In genomic region chr9:32741681-32742080, GRCm38 (mm10) we compare ENCODE assay signal across 23 mouse cellular contexts.
A peak's percentile ranks its signal among the peaks of the same experiment; 100 is the strongest.
DNase-seq lines count a peak whose midpoint lies in the region; ATAC-seq and TF ChIP-seq lines count a peak whose summit lies in the region.
"Had no signal": no experiment of that assay in that cellular context is flagged by ENCODE, and none has a peak within 500 bp of the region (broad histone marks: within the 10 kb centered on the region; RNA-seq: fewer than 3 reads in every experiment).

No protein-coding gene starts in this region.

- WGBS in forebrain, embryonic 14.5 days, result 33% methylated on average over 2 of the region's 2 CpGs
- 29% methylated on average over 2 of the region's 2 CpGs for WGBS in forebrain, postnatal 0 days
- 82% methylated on average over 2 of the region's 2 CpGs for WGBS in kidney, embryonic 15.5 days
- WGBS in intestine, postnatal 0 days, result 58% methylated on average over 2 of the region's 2 CpGs
- WGBS in hindbrain, embryonic 12.5 days, result 88% methylated on average over 2 of the region's 2 CpGs

- no peak overlapping the region for H3K4me3 ChIP-seq in forebrain, embryonic 14.5 days (ENCODE audit: low read depth, low read length)
- no peak overlapping the region for H3K4me3 ChIP-seq in forebrain, postnatal 0 days (ENCODE audit: low read depth, low read length)
- H3K4me3 ChIP-seq in kidney, embryonic 15.5 days (replicated peaks), result no peak overlapping the region
- no peak overlapping the region for H3K4me3 ChIP-seq in intestine, postnatal 0 days (ENCODE audit: low read depth, low read length)
- H3K4me3 ChIP-seq in hindbrain, embryonic 12.5 days, result no peak overlapping the region
- H3K4me3 ChIP-seq: erythroblast, embryonic 14.5 days; hindbrain, embryonic 13.5 days; liver, embryonic 15.5 days had no signal

- no peaks in the 10 kb centered on the region for H3K9me3 ChIP-seq in forebrain, embryonic 14.5 days (replicated peaks; ENCODE audit: control insufficient read depth, low read length)
- H3K9me3 ChIP-seq in forebrain, postnatal 0 days (ENCODE audit: low read length), result no peaks in the 10 kb centered on the region
- no peaks in the 10 kb centered on the region for H3K9me3 ChIP-seq in kidney, embryonic 15.5 days (replicated peaks)
- H3K9me3 ChIP-seq in intestine, postnatal 0 days (ENCODE audit: control insufficient read depth), result no peaks in the 10 kb centered on the region
- no peaks in the 10 kb centered on the region for H3K9me3 ChIP-seq in hindbrain, embryonic 12.5 days (replicated peaks)
- H3K9me3 ChIP-seq: hindbrain, embryonic 13.5 days; liver, embryonic 15.5 days had no signal

- H3K27me3 ChIP-seq in forebrain, embryonic 14.5 days (replicated peaks; ENCODE audit: control insufficient read depth, insufficient read depth, low read length), result no peaks in the 10 kb centered on the region
- no peaks in the 10 kb centered on the region for H3K27me3 ChIP-seq in forebrain, postnatal 0 days (ENCODE audit: insufficient read depth, low read length)
- no peaks in the 10 kb centered on the region for H3K27me3 ChIP-seq in kidney, embryonic 15.5 days
- no peaks in the 10 kb centered on the region for H3K27me3 ChIP-seq in intestine, postnatal 0 days (replicated peaks; ENCODE audit: control insufficient read depth, insufficient read depth, low read length)
- no peaks in the 10 kb centered on the region for H3K27me3 ChIP-seq in hindbrain, embryonic 12.5 days
- H3K27me3 ChIP-seq: hindbrain, embryonic 13.5 days; liver, embryonic 15.5 days; Patski had no signal

- no peak overlapping the region for H3K9ac ChIP-seq in forebrain, embryonic 14.5 days (ENCODE audit: low read length)
- no peak overlapping the region for H3K9ac ChIP-seq in forebrain, postnatal 0 days
- no peak overlapping the region for H3K9ac ChIP-seq in kidney, embryonic 15.5 days
- no peak overlapping the region for H3K9ac ChIP-seq in intestine, postnatal 0 days (ENCODE audit: low read depth, low read length)
- no peak overlapping the region for H3K9ac ChIP-seq in hindbrain, embryonic 12.5 days
- H3K9ac ChIP-seq: hindbrain, embryonic 13.5 days; liver, embryonic 15.5 days; lung, embryonic 14.5 days had no signal

- peak; percentile 52; the same call in 1 of the 2 replicates for ATAC-seq in forebrain, embryonic 14.5 days
- no peak for ATAC-seq in forebrain, postnatal 0 days
- no peak for ATAC-seq in kidney, embryonic 15.5 days (replicated peaks; ENCODE audit: low FRiP score)
- ATAC-seq in intestine, postnatal 0 days, result peak; percentile 84
- ATAC-seq in hindbrain, embryonic 12.5 days (ENCODE audit: low FRiP score), result no peak
- ATAC-seq: Patski had no signal

- peaks cover 2% of the 10 kb centered on the region for H3K4me1 ChIP-seq in forebrain, embryonic 14.5 days (ENCODE audit: control insufficient read depth, insufficient read depth, low read length)
- H3K4me1 ChIP-seq in forebrain, postnatal 0 days (ENCODE audit: insufficient read depth), result no peaks in the 10 kb centered on the region
- H3K4me1 ChIP-seq in kidney, embryonic 15.5 days, result peaks cover 48% of the 10 kb centered on the region
- H3K4me1 ChIP-seq in intestine, postnatal 0 days (replicated peaks; ENCODE audit: control insufficient read depth, insufficient read depth, low read length), result no peaks in the 10 kb centered on the region
- no peaks in the 10 kb centered on the region for H3K4me1 ChIP-seq in hindbrain, embryonic 12.5 days
- H3K4me1 ChIP-seq: hindbrain, embryonic 13.5 days; liver, embryonic 15.5 days had no signal

- TF ChIP-seq CTCF in forebrain, postnatal 0 days (IDR thresholded peaks at IDR 0.05; ENCODE audit: low read depth), result no peak
- TF ChIP-seq CTCF in intestine, postnatal 0 days (IDR thresholded peaks at IDR 0.05; ENCODE audit: low read depth), result no peak

- no peaks in the 10 kb centered on the region for H3K36me3 ChIP-seq in forebrain, embryonic 14.5 days (ENCODE audit: control insufficient read depth, insufficient read depth, low read length)
- no peaks in the 10 kb centered on the region for H3K36me3 ChIP-seq in forebrain, postnatal 0 days (ENCODE audit: insufficient read depth)
- H3K36me3 ChIP-seq in kidney, embryonic 15.5 days, result peaks cover 56% of the 10 kb centered on the region
- no peaks in the 10 kb centered on the region; the same call in 1 of the 2 replicates for H3K36me3 ChIP-seq in intestine, postnatal 0 days (ENCODE audit: control insufficient read depth, insufficient read depth)
- H3K36me3 ChIP-seq in hindbrain, embryonic 12.5 days, result no peaks in the 10 kb centered on the region
- H3K36me3 ChIP-seq: G1E; hindbrain, embryonic 13.5 days; liver, embryonic 15.5 days had no signal

- peak; percentile 58 for DNase-seq in forebrain, embryonic 14.5 days (ENCODE audit: low spot score)
- DNase-seq in forebrain, postnatal 0 days, result no peak
- no peak for DNase-seq in kidney, postnatal 10 days
- DNase-seq in adipocyte (ENCODE audit: low spot score), result peak; percentile 7
- DNase-seq: adrenal gland, postnatal 14 days; cerebellum, adult 18-20 months; cerebellum, postnatal 10 days; gastrocnemius, postnatal 25 days; heart, adult 18-20 months; heart, postnatal 36 days; kidney, adult 18-20 months; layer of hippocampus, postnatal 36 days; lung, embryonic 14.5 days; lung, postnatal 14 days had no signal

- H3K27ac ChIP-seq in forebrain, embryonic 14.5 days (ENCODE audit: low read depth, low read length), result no peak overlapping the region
- no peak overlapping the region for H3K27ac ChIP-seq in forebrain, postnatal 0 days (ENCODE audit: low read depth, low read length)
- H3K27ac ChIP-seq in kidney, embryonic 15.5 days, result 0 out of 2 replicates have a peak overlapping the region, but pooled peaks have one; percentile 34
- H3K27ac ChIP-seq in intestine, postnatal 0 days (ENCODE audit: low read depth, low read length), result no peak overlapping the region
- no peak overlapping the region for H3K27ac ChIP-seq in hindbrain, embryonic 12.5 days
- H3K27ac ChIP-seq: hindbrain, embryonic 13.5 days; liver, embryonic 15.5 days had no signal

- H3K4me2 ChIP-seq in forebrain, embryonic 14.5 days (ENCODE audit: low read length), result no peak overlapping the region
- H3K4me2 ChIP-seq in forebrain, postnatal 0 days (ENCODE audit: low read depth), result no peak overlapping the region
- H3K4me2 ChIP-seq in kidney, embryonic 15.5 days, result no peak overlapping the region
- no peak overlapping the region for H3K4me2 ChIP-seq in intestine, postnatal 0 days (replicated peaks; ENCODE audit: low read depth)
- H3K4me2 ChIP-seq in hindbrain, embryonic 12.5 days (replicated peaks), result no peak overlapping the region
- H3K4me2 ChIP-seq: heart, embryonic 11.5 days; hindbrain, embryonic 13.5 days; liver, embryonic 15.5 days; lung, embryonic 14.5 days had no signal

Comparison
In these comparisons a context has a peak if more than half of its experiments do, and no peak if none do; other contexts are left out.
1. ATAC-seq: peak in forebrain, embryonic 14.5 days (single experiment) and intestine, postnatal 0 days (single experiment); none in forebrain, postnatal 0 days (single experiment), kidney, embryonic 15.5 days (single experiment) and hindbrain, embryonic 12.5 days (single experiment).
2. DNase-seq: peak in forebrain, embryonic 14.5 days (single experiment) and adipocyte (single experiment); none in forebrain, postnatal 0 days (single experiment) and kidney, postnatal 10 days (single experiment).